Mouse (Mus musculus): ENCODE data around the gene Dgat2.
A peak's percentile ranks its signal among the peaks of the same experiment; 100 is the strongest.

The Dgat2 gene

DNA sequence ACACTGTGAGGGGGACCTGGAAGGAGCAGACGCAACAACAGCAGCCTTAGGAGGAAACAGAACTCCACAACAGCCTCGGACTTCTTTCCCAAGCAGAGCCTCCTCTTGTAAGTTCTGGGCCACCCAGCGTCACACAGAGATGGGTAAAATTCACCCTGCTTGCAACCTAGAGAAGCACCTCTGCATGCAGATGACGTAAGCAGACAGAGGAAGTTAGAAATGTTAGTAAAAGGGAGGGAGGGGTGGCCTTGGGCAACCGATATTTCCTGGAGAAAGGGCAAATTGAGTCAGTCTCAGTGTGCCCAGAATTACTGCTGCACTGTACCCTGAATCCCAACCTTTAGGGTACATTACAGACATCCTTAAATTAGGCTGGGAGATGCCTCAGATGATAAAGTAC, 7.4 kb upstream of the Dgat2 start:
- no peak for DNase-seq

- DNase-seq: no peak
Observed at GRCm38 (mm10) chr7:99188630-99189029, 6.1 kb upstream of the Dgat2 start.

DNA sequence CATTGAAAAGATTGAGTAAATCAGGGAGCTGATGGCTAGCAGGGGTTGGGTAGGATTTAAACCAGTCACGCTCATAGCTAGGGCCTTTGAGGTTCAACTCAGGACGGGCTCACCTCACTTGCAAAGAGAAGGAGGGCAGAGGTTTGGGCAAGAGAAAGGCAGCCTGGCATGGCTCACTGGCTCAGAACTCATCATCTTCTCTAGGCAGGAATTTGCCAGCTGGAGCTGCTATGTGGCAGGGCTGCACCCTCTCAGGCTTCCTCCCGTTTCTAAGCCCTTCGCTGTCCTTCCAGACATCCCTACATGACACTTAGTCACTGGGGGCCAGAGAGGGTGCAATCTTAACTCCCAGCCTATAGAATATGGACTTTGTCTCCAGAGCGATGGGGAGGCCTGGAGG, 4.9 kb upstream of the Dgat2 start:
- no peak for DNase-seq

DNA sequence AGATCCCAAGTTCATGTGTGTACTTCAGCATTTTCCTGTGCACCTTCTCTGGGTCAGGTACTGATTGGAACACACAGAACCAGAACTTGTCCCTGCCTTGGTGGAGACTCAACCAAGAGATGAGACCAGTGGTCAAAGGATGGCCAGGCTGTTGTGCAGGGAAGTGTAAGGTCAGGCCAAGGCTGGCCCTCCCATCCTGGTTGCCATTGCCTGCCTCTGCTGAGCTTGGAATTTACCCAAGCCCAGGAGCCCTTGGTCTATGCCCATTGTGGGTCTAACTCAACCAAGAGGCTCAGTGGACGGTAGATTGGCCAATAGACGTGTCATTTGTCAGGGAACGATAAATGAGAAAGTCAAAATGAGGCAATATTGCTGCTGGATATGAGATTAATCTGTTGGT, 2.9 kb upstream of the Dgat2 start:
- no peak for DNase-seq

DNA sequence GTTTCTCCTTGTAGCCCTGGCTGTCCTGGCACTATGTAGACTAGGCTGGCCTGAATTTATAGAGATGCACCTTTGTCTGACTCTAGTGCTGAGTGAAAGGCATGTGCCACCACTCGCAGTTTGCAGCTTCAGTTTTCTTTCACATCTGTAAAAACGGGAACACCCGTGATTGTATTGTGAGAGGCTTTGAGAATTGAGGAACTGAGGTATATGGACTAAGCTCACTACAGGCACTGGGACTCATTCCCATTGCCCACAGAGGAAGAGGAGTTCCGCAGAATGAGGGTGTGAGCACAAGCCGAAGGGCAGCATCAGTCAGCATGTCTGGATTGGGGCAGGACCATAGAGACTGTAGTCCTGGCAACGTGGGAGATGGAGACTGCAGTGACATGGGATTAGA, 1.2 kb upstream of the Dgat2 start:
- DNase-seq: no peak

GRCm38 (mm10) chr7:99181619-99182431, 694 bp downstream of the Dgat2 start:
- peak; percentile 20 for DNase-seq

GRCm38 (mm10) chr7:99180162-99180561, 2.4 kb downstream of the Dgat2 start:
- no peak for DNase-seq

- DNase-seq: no peak
Observed at GRCm38 (mm10) chr7:99179271-99179670, 3.2 kb downstream of the Dgat2 start.

GRCm38 (mm10) chr7:99177386-99177785, 5.1 kb downstream of the Dgat2 start:
- no peak for DNase-seq

GRCm38 (mm10) chr7:99175666-99176065, 6.9 kb downstream of the Dgat2 start:
- no peak for DNase-seq

GRCm38 (mm10) chr7:99175118-99175517, 7.4 kb downstream of the Dgat2 start:
- no peak for DNase-seq

DNA sequence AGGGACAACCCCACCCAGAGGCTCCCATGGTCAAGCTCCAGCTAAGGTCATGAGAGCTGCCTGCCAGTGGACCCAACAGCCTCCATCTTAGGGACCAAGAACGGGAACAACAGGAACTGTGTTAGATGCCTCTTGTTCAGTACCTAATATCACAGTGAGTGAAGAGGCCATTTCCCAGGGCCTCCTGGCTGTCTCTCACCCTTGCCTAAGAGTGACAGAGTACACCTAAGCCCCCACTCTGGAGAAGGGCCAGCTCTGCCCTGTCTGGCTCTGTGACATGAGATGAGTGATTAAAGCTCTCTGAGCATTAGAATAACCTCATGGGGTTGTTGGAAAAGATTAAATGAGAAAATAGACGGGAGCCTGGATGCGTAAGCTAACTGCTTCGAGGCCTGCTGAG, 8.5 kb downstream of the Dgat2 start:
- no peak for DNase-seq

- DNase-seq: no peak
Observed at GRCm38 (mm10) chr7:99172898-99173297, 9.6 kb downstream of the Dgat2 start.

DNA sequence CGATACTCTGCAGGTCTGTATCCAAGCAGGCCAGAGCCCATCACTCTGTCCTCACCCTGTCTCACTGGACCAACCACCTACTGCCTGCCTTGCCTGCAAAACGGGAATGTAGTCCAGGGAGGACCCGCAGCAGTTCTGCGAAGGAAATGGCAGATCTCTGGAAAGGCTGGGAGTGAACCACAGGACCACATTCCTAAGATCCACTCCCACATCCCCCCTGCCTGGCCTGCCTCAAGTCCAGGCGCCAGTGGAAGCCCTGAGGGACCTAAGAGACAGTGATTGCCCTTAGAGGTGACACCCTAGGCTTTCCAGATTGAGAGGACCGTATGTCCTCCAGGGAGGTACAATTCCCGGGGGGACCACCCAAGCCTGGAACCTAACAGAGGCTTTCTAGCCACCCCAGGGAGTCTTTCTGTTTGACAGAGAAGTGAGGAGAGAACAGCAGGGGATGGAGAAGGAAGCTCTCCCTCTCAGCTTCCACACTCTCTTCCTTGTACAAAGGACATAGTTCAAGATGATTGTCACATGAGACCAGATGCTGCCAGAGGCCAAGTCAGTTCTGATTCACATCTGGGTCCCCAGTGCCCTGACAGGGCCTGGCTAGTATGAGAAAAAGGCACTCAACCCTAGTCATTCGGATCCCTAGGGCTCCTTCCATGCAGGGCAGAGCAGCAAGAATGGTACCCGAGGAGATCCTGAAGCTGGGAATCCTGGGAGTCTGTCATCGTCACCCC, 10.6 kb downstream of the Dgat2 start:
- no peak for DNase-seq

DNA sequence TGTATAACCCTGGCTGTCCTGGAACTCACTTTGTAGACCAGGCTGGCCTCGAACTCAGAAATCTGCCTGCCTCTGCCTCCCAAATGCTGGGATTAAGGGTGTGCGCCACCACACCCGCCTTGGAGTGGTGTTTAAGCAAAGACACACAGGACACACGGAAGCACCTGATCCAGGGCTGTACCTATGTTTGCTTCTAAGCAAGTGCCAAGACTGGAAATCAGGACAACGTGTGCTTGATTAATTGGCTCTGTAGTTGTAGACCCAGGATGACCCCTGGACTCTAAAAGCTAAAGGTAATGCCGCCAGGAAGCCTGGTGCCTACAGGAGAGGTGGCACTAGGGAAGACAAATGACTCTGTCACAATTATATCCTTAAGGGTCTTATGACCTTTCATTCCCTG, 12.0 kb downstream of the Dgat2 start:
- no peak for DNase-seq

GRCm38 (mm10) chr7:99169717-99170403, 12.7 kb downstream of the Dgat2 start:
- no peak for DNase-seq

GRCm38 (mm10) chr7:99168756-99169155, 13.8 kb downstream of the Dgat2 start:
- DNase-seq: no peak

DNA sequence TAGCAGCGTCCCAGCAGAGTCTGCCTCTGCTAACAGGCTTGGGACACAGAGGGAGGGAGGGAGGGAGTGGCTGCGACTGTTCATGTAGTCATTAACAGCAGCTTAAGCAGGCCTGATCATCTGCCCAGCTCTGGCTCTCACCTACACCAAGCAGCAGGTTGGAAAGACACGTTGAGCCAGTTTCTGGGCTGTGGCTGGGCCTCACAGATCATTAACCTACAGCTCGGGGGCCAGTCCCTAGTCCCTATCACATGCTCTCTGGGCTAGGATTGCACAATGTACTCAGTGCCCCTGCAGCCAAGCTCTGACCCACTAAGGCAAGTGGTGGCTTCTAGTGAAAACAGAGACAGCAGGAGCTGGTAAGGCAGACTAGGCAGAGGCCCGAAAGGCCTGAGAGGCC, 14.6 kb downstream of the Dgat2 start:
- no peak for DNase-seq

DNA sequence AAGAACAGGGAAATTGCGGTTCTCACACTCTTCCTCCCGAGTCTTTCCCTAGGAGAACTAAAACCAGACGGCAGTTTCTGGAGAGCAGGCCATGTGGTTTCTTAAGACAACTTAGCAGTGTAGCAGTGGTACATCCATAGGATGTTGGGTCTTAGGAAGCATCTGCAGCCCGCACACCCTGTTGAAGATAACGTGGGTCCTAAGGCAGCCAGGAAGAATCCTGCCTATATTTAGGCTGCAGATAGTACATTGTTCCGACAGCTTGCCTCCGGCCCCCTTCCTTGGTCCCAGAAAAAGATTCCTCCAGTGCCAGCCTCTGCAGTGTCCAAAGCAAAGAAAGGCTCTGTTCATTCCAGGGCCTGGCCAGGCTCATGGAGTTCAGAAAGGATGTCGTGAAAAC, 16.4 kb downstream of the Dgat2 start:
- DNase-seq: no peak

GRCm38 (mm10) chr7:99164873-99165410, 17.6 kb downstream of the Dgat2 start:
- no peak for DNase-seq

DNA sequence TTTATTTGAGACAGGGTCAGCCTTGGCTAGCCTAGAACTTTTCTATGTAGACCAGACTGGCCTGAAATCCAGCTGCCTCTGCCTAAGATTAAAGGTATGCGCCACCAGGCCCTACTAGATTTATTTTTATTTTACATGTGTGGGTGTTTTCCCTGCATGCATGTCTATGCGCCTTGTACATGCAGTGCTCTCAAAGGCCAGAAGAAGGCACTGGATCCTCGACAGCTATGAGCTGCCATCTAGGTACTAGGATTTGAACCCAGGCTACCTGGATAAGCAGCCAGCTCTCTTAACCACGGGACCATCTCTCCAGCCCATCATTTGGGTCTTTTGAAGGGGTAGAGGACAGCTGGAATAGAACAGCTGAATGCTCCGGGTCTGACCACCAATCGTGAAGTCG, 20.1 kb downstream of the Dgat2 start:
- no peak for DNase-seq

DNA sequence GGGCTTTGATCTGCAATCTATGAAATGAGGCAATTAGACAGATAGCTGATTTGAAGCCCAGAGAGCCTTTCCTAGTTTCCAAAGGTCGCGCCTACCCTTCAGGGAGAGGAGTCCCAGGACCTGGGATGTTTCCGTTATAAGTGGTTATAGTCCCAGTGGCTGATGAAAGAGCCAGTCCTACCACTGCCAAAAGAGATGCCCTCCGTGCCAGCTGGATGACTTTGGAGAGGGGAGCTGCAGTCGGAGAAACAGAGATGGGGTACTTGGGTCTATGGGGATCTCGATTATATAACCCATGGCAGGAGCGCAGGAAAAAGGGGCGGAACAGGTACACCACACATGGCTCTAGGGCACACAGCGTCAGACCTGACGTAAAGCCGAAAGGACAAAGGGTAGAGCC, 20.6 kb downstream of the Dgat2 start:
- no peak for DNase-seq

- DNase-seq: no peak
Observed at GRCm38 (mm10) chr7:99161529-99161928, 21.0 kb downstream of the Dgat2 start.

DNA sequence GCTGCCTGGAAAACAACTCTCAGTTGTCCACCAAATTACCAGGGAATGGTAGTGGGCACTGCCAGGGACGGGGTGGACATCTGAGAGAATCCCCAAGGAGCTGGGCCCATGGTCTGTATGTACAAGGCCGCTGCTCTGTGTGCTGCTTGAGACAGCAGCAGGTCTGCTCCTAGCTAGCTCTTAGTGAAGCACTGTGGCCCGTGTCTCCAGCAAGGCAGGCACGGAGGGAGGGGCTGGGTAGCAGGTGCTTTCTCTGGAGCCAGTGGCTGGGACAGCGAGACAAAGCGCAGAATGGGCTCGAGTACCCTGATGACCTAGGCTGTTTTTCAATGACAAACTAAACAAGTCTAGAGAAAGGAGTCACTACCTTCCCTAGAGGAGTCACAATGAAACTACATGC, 21.5 kb downstream of the Dgat2 start:
- no peak for DNase-seq
